Mouse (Mus musculus): Measurements from ENCODE around the gene Mfsd2b.

DNA sequence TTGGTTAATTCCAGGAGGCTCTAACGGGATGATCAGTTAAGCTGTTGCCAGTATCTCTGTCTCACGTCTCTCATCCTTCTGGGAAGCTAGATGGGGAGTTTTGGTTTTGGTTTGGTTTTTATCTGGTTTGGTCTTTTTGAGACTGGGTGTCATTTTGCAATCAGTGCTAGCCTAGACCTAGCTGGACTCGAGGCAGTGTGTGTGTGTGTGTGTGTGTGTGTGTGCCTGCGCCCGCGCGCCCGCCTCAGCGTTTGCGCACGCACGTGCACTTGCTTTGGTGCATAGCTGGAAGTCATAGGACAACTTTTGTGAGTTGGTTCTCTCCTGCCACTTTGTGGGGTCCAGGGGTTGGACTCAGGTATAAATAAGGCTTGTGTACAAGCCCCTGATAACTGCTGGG lies 30.4 kb downstream of the Mfsd2b start:
- TF ChIP-seq GATA1 (IDR thresholded peaks at IDR 0.05; ENCODE audit: borderline replicate concordance, low read length): no peak
- TF ChIP-seq FLI1 (IDR thresholded peaks at IDR 0.05; ENCODE audit: low read length): no peak
